Mouse (Mus musculus): Measurements from ENCODE around the gene Tbl1x. TPM values are rescaled to one million over a fixed set of nuclear protein-coding genes. Genes with fewer than 3 reads are reported as not detected.
A peak's percentile ranks its signal among the peaks of the same experiment; 100 is the strongest.

Gene Tbl1x
- polyA plus RNA-seq, 1 experiment from 2014 or later = 63.4 TPM

GRCm38 (mm10) chrX:77568013-77568412 lies 57.2 kb downstream of the Tbl1x start:
- WGBS = 41% methylated on average over 2 of the region's 2 CpGs

DNA sequence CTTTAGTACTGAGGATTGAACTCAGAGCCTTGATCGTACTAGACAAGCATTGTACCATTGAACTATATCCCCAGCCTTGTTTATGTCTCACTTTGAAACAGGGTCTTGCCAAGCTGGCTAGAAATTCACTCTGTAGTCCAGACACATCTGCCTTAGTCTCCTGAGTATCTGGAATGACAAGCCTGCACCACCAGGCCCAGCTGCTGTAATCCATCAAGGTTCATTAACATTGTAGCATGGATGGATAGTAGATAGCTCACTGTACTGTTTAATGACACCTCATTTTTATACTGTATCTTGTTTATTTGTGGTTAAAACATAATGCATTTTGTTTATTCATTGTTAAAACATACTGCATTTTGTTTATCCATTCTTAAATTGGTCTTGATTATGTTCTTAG lies 62.9 kb downstream of the Tbl1x start:
- Histone ChIP-seq H3K9me3 (replicated peaks) (no peaks in the 10 kb centered on the region), H3K4me3 (no peak overlapping the region), H3K36me3 (no peaks in the 10 kb centered on the region), H3K27me3 (replicated peaks) (no peaks in the 10 kb centered on the region), H3K9ac (no peak overlapping the region), H3K27ac (ENCODE audit: poor library complexity, severe bottlenecking) (no peak overlapping the region), H3K4me2 (no peak overlapping the region), H3K4me1 (replicated peaks) (peaks cover 2% of the 10 kb centered on the region)
- 88% methylated on average over 1 of the region's 1 CpGs for WGBS
- no peak for ATAC-seq (ENCODE audit: insufficient number of reproducible peaks, low FRiP score)

More at GRCm38 (mm10) chrX:77568013-77568412, 57.2 kb downstream of the Tbl1x start:
- no peak overlapping the region for H3K27ac ChIP-seq (ENCODE audit: poor library complexity, severe bottlenecking)
- ATAC-seq (ENCODE audit: insufficient number of reproducible peaks, low FRiP score) = no peak
- no peak overlapping the region for H3K9ac ChIP-seq
- no peaks in the 10 kb centered on the region for H3K27me3 ChIP-seq (replicated peaks)
- no peak overlapping the region for H3K4me3 ChIP-seq
- no peaks in the 10 kb centered on the region; the same call in 1 of the 2 replicates for H3K36me3 ChIP-seq
- no peak overlapping the region for H3K4me2 ChIP-seq
- no peaks in the 10 kb centered on the region for H3K9me3 ChIP-seq (replicated peaks)
- H3K4me1 ChIP-seq (replicated peaks) = peaks cover 8% of the 10 kb centered on the region

DNA sequence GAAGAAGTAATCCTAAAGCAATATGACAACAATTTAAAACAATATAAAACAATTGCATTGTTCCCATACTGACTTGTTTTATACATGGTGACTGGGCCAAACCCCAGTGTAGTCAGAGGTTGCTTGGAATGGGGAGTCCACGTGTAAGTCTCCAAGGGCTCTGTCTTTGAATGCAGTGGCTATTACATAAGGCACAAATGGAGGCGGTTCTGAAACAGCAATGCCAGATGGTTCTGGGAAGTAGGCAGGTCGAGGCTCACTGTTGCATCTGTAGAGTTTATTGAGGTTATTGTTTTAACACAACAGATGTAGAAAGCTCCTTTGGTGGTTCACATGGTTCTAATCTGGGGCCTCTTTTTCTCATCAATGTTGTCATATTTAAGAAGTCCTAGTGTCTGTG lies 66.3 kb downstream of the Tbl1x start:
- ATAC-seq (ENCODE audit: insufficient number of reproducible peaks, low FRiP score) = no peak
- Histone ChIP-seq H3K4me3 (no peak overlapping the region), H3K27ac (ENCODE audit: poor library complexity, severe bottlenecking) (no peak overlapping the region), H3K9me3 (replicated peaks) (no peaks in the 10 kb centered on the region), H3K9ac (no peak overlapping the region), H3K4me2 (no peak overlapping the region), H3K4me1 (replicated peaks) (peaks cover 14% of the 10 kb centered on the region), H3K27me3 (replicated peaks) (no peaks in the 10 kb centered on the region), H3K36me3 (no peaks in the 10 kb centered on the region)
- 73% methylated on average over 3 of the region's 3 CpGs for WGBS

- Histone ChIP-seq H3K27me3 (replicated peaks) (no peaks in the 10 kb centered on the region), H3K36me3 (no peaks in the 10 kb centered on the region), H3K4me3 (no peak overlapping the region), H3K9ac (no peak overlapping the region), H3K4me1 (replicated peaks) (peaks cover 14% of the 10 kb centered on the region), H3K4me2 (no peak overlapping the region), H3K9me3 (replicated peaks) (no peaks in the 10 kb centered on the region), H3K27ac (ENCODE audit: poor library complexity, severe bottlenecking) (no peak overlapping the region)
- whole genome bisulfite sequencing = 34% methylated on average over 1 of the region's 1 CpGs
- ATAC-seq (ENCODE audit: insufficient number of reproducible peaks, low FRiP score) = no peak
Measured at GRCm38 (mm10) chrX:77578172-77578571, 67.4 kb downstream of the Tbl1x start.

- Histone ChIP-seq H3K27ac (ENCODE audit: poor library complexity, severe bottlenecking) (peak overlapping the region; percentile 27; the same call in 1 of the 2 replicates), H3K4me2 (no peak overlapping the region), H3K4me1 (replicated peaks) (peaks cover 12% of the 10 kb centered on the region), H3K4me3 (no peak overlapping the region), H3K9ac (no peak overlapping the region), H3K9me3 (replicated peaks) (no peaks in the 10 kb centered on the region), H3K27me3 (replicated peaks) (no peaks in the 10 kb centered on the region), H3K36me3 (no peaks in the 10 kb centered on the region)
- 22% methylated on average over 4 of the region's 4 CpGs for WGBS
- no peak for ATAC-seq (ENCODE audit: insufficient number of reproducible peaks, low FRiP score)
Measured at GRCm38 (mm10) chrX:77579964-77580363, 69.2 kb downstream of the Tbl1x start.

- 75% methylated on average over 2 of the region's 2 CpGs for WGBS
- Histone ChIP-seq H3K27ac (ENCODE audit: poor library complexity, severe bottlenecking) (no peak overlapping the region), H3K4me1 (replicated peaks) (peaks cover 8% of the 10 kb centered on the region; the same call in 1 of the 2 replicates), H3K9ac (no peak overlapping the region), H3K9me3 (replicated peaks) (no peaks in the 10 kb centered on the region), H3K27me3 (replicated peaks) (no peaks in the 10 kb centered on the region), H3K4me3 (no peak overlapping the region), H3K4me2 (no peak overlapping the region), H3K36me3 (no peaks in the 10 kb centered on the region)
- ATAC-seq (ENCODE audit: insufficient number of reproducible peaks, low FRiP score) = no peak
Measured at GRCm38 (mm10) chrX:77585974-77586373, 75.2 kb downstream of the Tbl1x start.

DNA sequence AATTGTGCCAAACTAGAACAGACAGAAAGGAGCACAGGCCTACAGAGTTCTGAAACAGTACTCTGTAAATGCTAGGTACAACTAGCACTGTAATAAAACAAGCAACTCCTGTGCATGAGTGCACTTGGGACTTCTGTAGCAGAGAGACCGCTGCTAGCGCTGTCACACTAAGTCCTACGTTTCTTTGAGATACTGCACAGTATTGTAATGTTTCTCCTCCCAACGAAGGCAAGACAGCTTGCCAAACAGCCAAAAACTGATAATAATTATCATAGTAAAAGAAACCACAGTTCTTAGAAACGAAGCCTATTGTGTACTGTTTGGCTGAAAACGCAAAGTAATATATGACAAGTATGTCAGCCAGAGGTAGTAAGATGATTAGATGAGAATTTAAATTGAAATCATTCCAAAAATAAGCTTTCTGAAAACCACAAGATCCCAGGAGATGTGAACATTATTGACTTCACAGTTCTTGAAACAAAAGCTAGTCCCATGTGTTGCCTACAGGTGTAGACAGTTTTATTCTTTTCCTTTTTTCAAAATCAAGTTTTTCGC lies 83.9 kb downstream of the Tbl1x start:
- Histone ChIP-seq H3K27me3 (replicated peaks) (no peaks in the 10 kb centered on the region), H3K9ac (no peak overlapping the region), H3K9me3 (replicated peaks) (no peaks in the 10 kb centered on the region), H3K27ac (ENCODE audit: poor library complexity, severe bottlenecking) (0 out of 2 replicates have a peak overlapping the region, but pooled peaks have one; percentile 16), H3K4me2 (no peak overlapping the region), H3K4me3 (no peak overlapping the region), H3K36me3 (no peaks in the 10 kb centered on the region), H3K4me1 (replicated peaks) (peaks cover 14% of the 10 kb centered on the region)
- ATAC-seq (ENCODE audit: insufficient number of reproducible peaks, low FRiP score) = no peak
- WGBS = 64% methylated on average over 7 of the region's 7 CpGs

DNA sequence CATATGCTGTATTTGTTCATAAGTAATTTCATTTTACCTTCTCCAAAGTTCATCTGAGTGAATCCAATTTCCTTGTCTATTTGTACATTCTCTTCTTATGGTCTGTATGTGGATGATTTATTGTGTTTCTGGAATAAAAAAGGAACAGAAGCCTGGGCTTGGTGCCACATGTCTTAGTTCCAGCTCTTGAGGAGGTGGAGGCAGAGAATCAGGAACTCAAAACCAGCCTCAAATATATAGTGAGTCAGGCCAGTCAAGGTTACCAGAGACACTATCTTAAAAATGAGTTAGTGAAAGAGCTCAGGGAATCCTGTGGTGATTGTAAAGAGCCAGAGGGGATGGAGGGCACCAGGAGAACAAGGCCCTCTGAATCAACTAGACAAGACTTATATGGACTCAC lies 86.9 kb downstream of the Tbl1x start:
- Histone ChIP-seq H3K27ac (ENCODE audit: poor library complexity, severe bottlenecking) (peak overlapping the region; percentile 3; the same call in 1 of the 2 replicates), H3K4me3 (no peak overlapping the region), H3K4me2 (no peak overlapping the region), H3K36me3 (no peaks in the 10 kb centered on the region), H3K27me3 (replicated peaks) (no peaks in the 10 kb centered on the region), H3K9me3 (replicated peaks) (no peaks in the 10 kb centered on the region), H3K4me1 (replicated peaks) (peaks cover 17% of the 10 kb centered on the region), H3K9ac (no peak overlapping the region)
- ATAC-seq (ENCODE audit: insufficient number of reproducible peaks, low FRiP score) = no peak

- WGBS = 56% methylated on average over 2 of the region's 2 CpGs
Measured at GRCm38 (mm10) chrX:77598736-77599135, 87.9 kb downstream of the Tbl1x start.

DNA sequence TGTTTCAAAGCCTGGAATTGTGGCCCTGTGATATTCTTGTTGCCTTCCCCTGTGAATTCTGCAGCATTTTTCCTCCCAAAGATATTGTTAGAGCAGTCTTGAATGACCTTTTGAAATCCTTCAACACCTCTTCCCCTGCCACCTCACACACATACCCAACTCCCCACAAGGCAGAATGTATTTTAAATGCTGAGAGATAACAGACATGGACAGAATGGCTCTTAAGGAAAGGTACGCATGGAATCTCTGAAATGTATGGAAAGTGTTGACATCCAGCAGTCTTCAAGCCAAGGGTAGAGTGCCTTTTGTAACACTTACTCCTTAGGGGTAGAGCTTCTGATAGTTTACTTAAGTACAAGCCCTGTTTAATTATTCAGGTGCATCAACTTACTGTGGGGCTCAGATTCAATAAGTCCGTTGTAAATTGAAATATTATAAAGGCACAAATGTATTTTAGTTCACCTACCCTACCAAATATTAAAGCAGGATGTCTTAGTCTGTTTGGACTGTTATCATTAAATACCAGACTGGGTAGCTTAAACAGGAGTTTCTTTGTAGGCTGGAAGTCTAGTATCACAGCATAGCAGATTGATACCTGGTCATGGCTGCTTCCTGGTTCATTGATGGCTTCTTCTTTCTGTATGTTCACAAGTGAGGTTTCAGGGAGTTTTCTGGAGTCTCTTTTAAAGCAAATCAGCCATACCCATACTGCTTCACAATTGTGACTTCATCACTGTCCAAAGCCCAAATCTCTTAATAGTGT lies 92.9 kb downstream of the Tbl1x start:
- Histone ChIP-seq H3K4me3 (no peak overlapping the region), H3K9me3 (replicated peaks) (no peaks in the 10 kb centered on the region), H3K36me3 (no peaks in the 10 kb centered on the region), H3K27me3 (replicated peaks) (no peaks in the 10 kb centered on the region), H3K27ac (ENCODE audit: poor library complexity, severe bottlenecking) (peak overlapping the region; percentile 85), H3K9ac (no peak overlapping the region), H3K4me2 (no peak overlapping the region), H3K4me1 (replicated peaks) (peaks cover 28% of the 10 kb centered on the region)
- 56% methylated on average over 2 of the region's 2 CpGs for WGBS
- peak; percentile 33; the same call in 1 of the 2 replicates for ATAC-seq (ENCODE audit: insufficient number of reproducible peaks, low FRiP score)

More at GRCm38 (mm10) chrX:77598736-77599135, 87.9 kb downstream of the Tbl1x start:
- no peak for ATAC-seq (ENCODE audit: insufficient number of reproducible peaks, low FRiP score)
- H3K27me3 ChIP-seq (replicated peaks) = no peaks in the 10 kb centered on the region
- no peak overlapping the region for H3K4me2 ChIP-seq
- no peak overlapping the region for H3K27ac ChIP-seq (ENCODE audit: poor library complexity, severe bottlenecking)
- no peak overlapping the region for H3K9ac ChIP-seq
- H3K4me1 ChIP-seq (replicated peaks) = peaks cover 20% of the 10 kb centered on the region
- H3K4me3 ChIP-seq = no peak overlapping the region
- H3K36me3 ChIP-seq = no peaks in the 10 kb centered on the region
- H3K9me3 ChIP-seq (replicated peaks) = no peaks in the 10 kb centered on the region

DNA sequence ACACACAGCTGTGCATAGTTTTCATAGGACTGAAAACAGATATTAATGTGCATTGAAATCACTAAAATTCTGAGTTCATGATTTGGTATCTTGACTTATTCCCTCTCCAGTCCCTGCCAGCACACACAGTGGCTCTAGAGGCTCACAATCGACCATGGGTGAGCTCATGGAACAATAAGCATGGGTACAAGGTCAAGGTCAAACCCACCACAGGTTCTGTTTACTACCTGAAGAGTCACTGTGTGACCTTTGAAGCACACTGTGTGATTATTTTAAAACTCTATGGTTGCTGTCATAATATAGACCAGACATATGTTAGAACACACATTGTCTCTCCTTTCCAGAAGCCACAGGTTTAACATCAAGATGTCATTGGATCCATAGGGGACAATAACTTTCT lies 96.7 kb downstream of the Tbl1x start:
- H3K27me3 ChIP-seq (replicated peaks) = no peaks in the 10 kb centered on the region
- H3K9me3 ChIP-seq (replicated peaks) = no peaks in the 10 kb centered on the region
- H3K27ac ChIP-seq (ENCODE audit: poor library complexity, severe bottlenecking) = peak overlapping the region; percentile 1; the same call in 1 of the 2 replicates
- no peaks in the 10 kb centered on the region for H3K36me3 ChIP-seq
- H3K4me2 ChIP-seq = no peak overlapping the region
- H3K9ac ChIP-seq = no peak overlapping the region
- H3K4me1 ChIP-seq (replicated peaks) = peaks cover 32% of the 10 kb centered on the region
- 30% methylated on average over 1 of the region's 1 CpGs for WGBS
- ATAC-seq (ENCODE audit: insufficient number of reproducible peaks, low FRiP score) = no peak
- no peak overlapping the region for H3K4me3 ChIP-seq
